Mouse (Mus musculus) cortical plate, adult 2 months (tissue): ENCODE results near the gene Isg20l2.

Experiments used
- CTCF ChIP-seq: fragments of 200-500 bp; IDR thresholded peaks from 2 replicates; pipeline ENCODE4 v1.5.1; 2011; ENCODE audit warnings: mild to moderate bottlenecking, control low read depth, low read length; ENCODE audit not compliant: insufficient read depth; ENCODE audit errors: extremely low read depth
- POLR2A ChIP-seq: fragments of 200-500 bp; IDR thresholded peaks from 2 replicates; pipeline ENCODE4 v1.6.1; 2011; ENCODE audit warnings: mild to moderate bottlenecking, low read length, control low read depth; ENCODE audit not compliant: insufficient read depth; ENCODE audit errors: extremely low read depth

- TF ChIP-seq POLR2A (no peak), CTCF (no peak)
These were observed 55.6 kb downstream of the Isg20l2 start for GRCm38 (mm10) chr3:87985505-87986320.
